Mouse (Mus musculus) cerebellum, adult 2 months (tissue): Measurements from ENCODE around the gene Ercc1.

Experiments
- CTCF ChIP-seq: fragments of 200-500 bp; IDR thresholded peaks from 2 replicates; pipeline ENCODE4 v1.5.1; 2011; ENCODE audit warnings: low read depth, mild to moderate bottlenecking, control low read depth, low read length, moderate library complexity, borderline replicate concordance; ENCODE audit not compliant: insufficient read depth
- POLR2A ChIP-seq: fragments of 200-500 bp; IDR thresholded peaks from 2 replicates; pipeline ENCODE4 v1.6.1; 2011; ENCODE audit warnings: low read length, control low read depth, borderline replicate concordance; ENCODE audit not compliant: insufficient read depth

DNA sequence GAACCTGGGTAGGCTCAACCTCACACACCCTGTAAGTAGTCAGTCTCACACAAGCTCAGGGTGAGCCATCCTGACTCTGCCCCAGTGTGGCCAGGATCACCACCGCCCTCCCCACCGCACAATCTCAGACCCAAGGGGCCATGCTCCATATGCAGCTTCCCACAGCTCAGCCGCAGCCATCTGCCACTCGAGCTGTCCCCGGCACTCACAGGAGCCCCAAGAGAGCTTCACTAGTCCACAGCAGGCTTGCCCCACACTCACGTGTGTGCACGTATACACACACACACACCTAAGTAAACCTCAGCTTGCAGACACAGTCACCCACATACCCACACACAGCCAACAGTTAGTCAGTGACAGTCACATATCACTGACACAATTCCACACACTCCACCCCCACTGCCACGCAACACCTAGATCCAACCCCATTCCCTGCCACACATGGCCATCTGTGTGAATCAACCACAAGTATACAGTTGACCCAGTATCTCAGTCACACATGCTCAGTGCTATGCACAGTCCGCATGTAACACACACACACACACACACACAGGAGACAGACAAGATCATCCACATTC lies 58.0 kb downstream of the Ercc1 start:
- no peak for TF ChIP-seq CTCF
- TF ChIP-seq POLR2A: no peak
